Mouse (Mus musculus) liver, embryonic 14.5 days (tissue): ENCODE measurements around the gene Aldh1l1.

Experiments
- CTCF ChIP-seq: IDR thresholded peaks from 2 replicates; pipeline ENCODE4 v1.5.1; 2016; ENCODE audit warnings: antibody characterized with exemption, low read depth, control low read depth
- EP300 ChIP-seq: IDR thresholded peaks from 2 replicates; pipeline ENCODE4 v1.6.1; 2016; ENCODE audit warnings: antibody characterized with exemption, low read depth

DNA sequence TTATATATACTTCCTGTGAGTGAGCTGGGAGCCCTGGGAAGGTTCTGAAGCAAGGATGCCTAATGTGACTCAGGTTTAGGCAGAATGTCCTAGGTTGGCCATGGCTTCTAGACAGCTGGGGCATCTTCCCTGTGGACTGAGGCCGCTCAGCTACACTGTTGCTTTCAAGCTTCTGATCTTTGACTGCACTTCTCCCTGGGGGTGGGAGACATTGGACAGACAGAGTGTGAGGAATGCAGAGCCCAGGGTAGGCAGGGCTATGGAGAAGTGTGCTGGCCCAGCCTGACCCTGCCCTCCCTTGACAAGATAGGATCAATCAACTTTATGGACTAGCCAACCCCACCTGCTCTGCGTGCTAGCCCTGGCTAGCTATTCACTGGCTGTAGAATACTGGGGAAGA lies 25.0 kb upstream of the Aldh1l1 start:
- TF ChIP-seq CTCF = no peak
- TF ChIP-seq EP300 = no peak
